Mouse (Mus musculus) liver, embryonic 11.5 days (tissue): ENCODE measurements around the gene BC025920. TPM values are rescaled to one million over a fixed set of nuclear protein-coding genes. Genes with fewer than 3 reads are reported as not detected.

Experiments used
- ATAC-seq: fragments of 200-750 bp; cut with Nextera tagmentation; replicated peaks from 2 replicates; pipeline ENCODE4 v1.8.0; 2017; ENCODE audit warnings: moderate number of reproducible peaks, mild to moderate bottlenecking, moderate TSS enrichment, moderate library complexity; ENCODE audit not compliant: low FRiP score
- DNase-seq: peaks from one replicate; pipeline ENCODE4 v3.0.0-alpha.2; 2017; ENCODE audit warnings: low spot score
- H3K27ac ChIP-seq: fragments of 300-500 bp; sonication (generic); 2 replicates; pipeline ENCODE4 v1.5.1; 2014; ENCODE audit warnings: mild to moderate bottlenecking, low read depth, low read length, control low read depth
- H3K27me3 ChIP-seq: fragments of 300-500 bp; sonication (generic); replicated peaks from 2 replicates; pipeline ENCODE4 v1.6.1; 2014; ENCODE audit warnings: low read length, mixed read lengths; ENCODE audit not compliant: control insufficient read depth, insufficient read depth
- H3K36me3 ChIP-seq: fragments of 300-500 bp; sonication (generic); 2 replicates; pipeline ENCODE4 v1.6.1; 2014; ENCODE audit warnings: mild to moderate bottlenecking, low read length, moderate library complexity, mixed read lengths; ENCODE audit not compliant: control insufficient read depth, insufficient read depth
- H3K4me1 ChIP-seq: fragments of 300-500 bp; sonication (generic); replicated peaks from 2 replicates; pipeline ENCODE4 v1.6.1; 2014; ENCODE audit warnings: low read length, mixed read lengths; ENCODE audit not compliant: control insufficient read depth, insufficient read depth
- H3K4me2 ChIP-seq: fragments of 300-500 bp; sonication (generic); 2 replicates; pipeline ENCODE4 v1.6.1; 2014; ENCODE audit warnings: mild to moderate bottlenecking, control low read depth, moderate library complexity
- H3K4me3 ChIP-seq: fragments of 300-500 bp; sonication (generic); 2 replicates; pipeline ENCODE4 v1.5.1; 2014; ENCODE audit warnings: low read depth, low read length, control low read depth
- H3K9ac ChIP-seq: fragments of 300-500 bp; sonication (generic); 2 replicates; pipeline ENCODE4 v1.6.1; 2014; ENCODE audit warnings: low read depth, low read length, control low read depth
- H3K9me3 ChIP-seq: fragments of 300-500 bp; sonication (generic); 2 replicates; pipeline ENCODE4 v1.6.1; 2016; ENCODE audit warnings: low read length, inconsistent platforms, mixed read lengths; ENCODE audit not compliant: control insufficient read depth
- WGBS: fragments of 180-500 bp; shearing (Covaris S2); extraction: QIAGEN DNeasy Blood & Tissue Kit; methylation state at CpG from one replicate; pipeline ENCODE4 v1.1.7; 2014; 5-methylcytosine and 5-hydroxymethylcytosine counted together
- polyA plus RNA-seq: library from polyadenylated mRNA; unstranded; fragments of >200 nt; fragmentation: Nextera tagmentation; extraction: Ambion mirVana; gene quantifications from 2 replicates; pipeline ENCODE4 v1.2.1, GENCODE M21; 2014

BC025920 gene
- polyA plus RNA-seq, 1 experiment from 2014 or later = 1.1 TPM

GRCm38 (mm10) chr10:81623441-81623840 is 17.4 kb downstream of the BC025920 start:
- H3K4me3 ChIP-seq = no peak overlapping the region
- H3K27me3 ChIP-seq = no peaks in the 10 kb centered on the region
- no peak overlapping the region; the same call in 1 of the 2 replicates for H3K9ac ChIP-seq
- ATAC-seq = no peak
- H3K9me3 ChIP-seq = no peaks in the 10 kb centered on the region
- WGBS = 54% methylated on average over 8 of the region's 8 CpGs
- peaks cover 24% of the 10 kb centered on the region for H3K4me1 ChIP-seq
- H3K36me3 ChIP-seq = peaks cover 9% of the 10 kb centered on the region; the same call in 1 of the 2 replicates
- DNase-seq = no peak
- H3K27ac ChIP-seq = no peak overlapping the region
- no peak overlapping the region for H3K4me2 ChIP-seq

GRCm38 (mm10) chr10:81626101-81626993 is 20.3 kb downstream of the BC025920 start:
- WGBS = 80% methylated on average over 22 of the region's 22 CpGs
- peaks cover 9% of the 10 kb centered on the region; the same call in 1 of the 2 replicates for H3K36me3 ChIP-seq
- H3K4me2 ChIP-seq = peak overlapping the region; percentile 83
- H3K4me1 ChIP-seq = peaks cover 25% of the 10 kb centered on the region
- peak overlapping the region; percentile 92 for H3K27ac ChIP-seq
- ATAC-seq = no peak; the same call in 1 of the 2 replicates
- H3K9me3 ChIP-seq = no peaks in the 10 kb centered on the region
- peak overlapping the region; percentile 88 for H3K9ac ChIP-seq
- no peak for DNase-seq
- H3K4me3 ChIP-seq = peak overlapping the region; percentile 70
- no peaks in the 10 kb centered on the region for H3K27me3 ChIP-seq

GRCm38 (mm10) chr10:81626994-81627835 is 21.1 kb downstream of the BC025920 start, which contains the start of gene Sirt6:
Sirt6 (minus strand) TSS chr10:81627797.
- Histone ChIP-seq H3K9me3 (no peaks in the 10 kb centered on the region), H3K4me2 (peak within 1 kb of the TSS; percentile 83), H3K27me3 (no peaks in the 10 kb centered on the region), H3K27ac (peak within 1 kb of the TSS; percentile 92), H3K4me1 (peaks cover 25% of the 10 kb centered on the region), H3K4me3 (peak within 1 kb of the TSS; percentile 70), H3K36me3 (peaks cover 6% of the 10 kb centered on the region; the same call in 1 of the 2 replicates), H3K9ac (peak within 1 kb of the TSS; percentile 88)
- DNase-seq (peak; percentile 93), ATAC-seq (peak; percentile 92)
- 5% methylated on average over 40 of the region's 40 CpGs for WGBS

- 45% methylated on average over 7 of the region's 7 CpGs for WGBS
- H3K27ac ChIP-seq = peak overlapping the region; percentile 92
- no peaks in the 10 kb centered on the region for H3K9me3 ChIP-seq
- peak overlapping the region; percentile 83 for H3K4me2 ChIP-seq
- no peak for DNase-seq
- ATAC-seq = peak; percentile 35
- no peaks in the 10 kb centered on the region for H3K27me3 ChIP-seq
- peaks cover 2% of the 10 kb centered on the region; the same call in 1 of the 2 replicates for H3K36me3 ChIP-seq
- H3K4me3 ChIP-seq = peak overlapping the region; percentile 70
- peak overlapping the region; percentile 88 for H3K9ac ChIP-seq
- H3K4me1 ChIP-seq = peaks cover 25% of the 10 kb centered on the region
These were observed 21.8 kb downstream of the BC025920 start for GRCm38 (mm10) chr10:81627836-81628220.

GRCm38 (mm10) chr10:81628390-81628789 is 22.3 kb downstream of the BC025920 start, which contains the start of gene Ankrd24:
Ankrd24 (plus strand) TSS chr10:81628540.
- Histone ChIP-seq H3K27me3 (no peaks in the 10 kb centered on the region), H3K9me3 (no peaks in the 10 kb centered on the region), H3K4me3 (peak within 1 kb of the TSS; percentile 70), H3K4me1 (peaks cover 23% of the 10 kb centered on the region), H3K36me3 (peaks cover 2% of the 10 kb centered on the region; the same call in 1 of the 2 replicates), H3K9ac (peak within 1 kb of the TSS; percentile 88), H3K27ac (peak within 1 kb of the TSS; percentile 92), H3K4me2 (peak within 1 kb of the TSS; percentile 83)
- DNase-seq (no peak), ATAC-seq (no peak)
- WGBS = 84% methylated on average over 16 of the region's 16 CpGs

GRCm38 (mm10) chr10:81633253-81634099 is 27.4 kb downstream of the BC025920 start:
- H3K9me3 ChIP-seq = no peaks in the 10 kb centered on the region
- DNase-seq = peak; percentile 87
- peak; percentile 95 for ATAC-seq
- no peaks in the 10 kb centered on the region for H3K27me3 ChIP-seq
- H3K4me1 ChIP-seq = peaks cover 8% of the 10 kb centered on the region
- H3K4me3 ChIP-seq = peak overlapping the region; percentile 46
- H3K9ac ChIP-seq = peak overlapping the region; percentile 46
- peak overlapping the region; percentile 13; the same call in 1 of the 2 replicates for H3K27ac ChIP-seq
- 6% methylated on average over 37 of the region's 37 CpGs for WGBS
- H3K4me2 ChIP-seq = peak overlapping the region; percentile 77
- no peaks in the 10 kb centered on the region for H3K36me3 ChIP-seq

- Histone ChIP-seq H3K36me3 (no peaks in the 10 kb centered on the region), H3K4me1 (peaks cover 7% of the 10 kb centered on the region), H3K9me3 (no peaks in the 10 kb centered on the region), H3K27me3 (no peaks in the 10 kb centered on the region), H3K4me3 (no peak overlapping the region), H3K9ac (no peak overlapping the region), H3K4me2 (0 out of 2 replicates have a peak overlapping the region, but pooled peaks have one; percentile 28), H3K27ac (no peak overlapping the region)
- DNase-seq (no peak), ATAC-seq (no peak)
- WGBS = 12% methylated on average over 8 of the region's 8 CpGs
These were observed 30.3 kb downstream of the BC025920 start for GRCm38 (mm10) chr10:81636338-81636737.
